Mouse (Mus musculus) testis, adult 2 months (tissue): ENCODE results near the gene Ufsp1.

Source experiments
- CTCF ChIP-seq: fragments of 200-500 bp; IDR thresholded peaks from 2 replicates; pipeline ENCODE4 v1.5.1; 2012; ENCODE audit warnings: low read depth, mild to moderate bottlenecking, inconsistent platforms, low read length, moderate library complexity; ENCODE audit not compliant: control insufficient read depth, insufficient read depth, insufficient replicate concordance
- POLR2A ChIP-seq: fragments of 200-500 bp; IDR thresholded peaks from 2 replicates; pipeline ENCODE4 v1.6.1; 2012; ENCODE audit warnings: low read depth, mild to moderate bottlenecking, inconsistent platforms, low read length, moderate library complexity; ENCODE audit not compliant: control insufficient read depth

GRCm38 (mm10) chr5:137303609-137304008 is 9.2 kb downstream of the Ufsp1 start:
- no peak for TF ChIP-seq CTCF
- TF ChIP-seq POLR2A, result no peak
